Mouse (Mus musculus) heart, postnatal 0 days (tissue): ENCODE data around the gene Hoxa13.

Experiments
- CTCF ChIP-seq: IDR thresholded peaks from 2 replicates; pipeline ENCODE4 v1.5.1; 2016; ENCODE audit warnings: antibody characterized with exemption, control low read depth, low read depth
- EP300 ChIP-seq: IDR thresholded peaks from 2 replicates; pipeline ENCODE4 v1.6.1; 2016; ENCODE audit warnings: antibody characterized with exemption, low read depth

- TF ChIP-seq CTCF, result no peak
- TF ChIP-seq EP300, result no peak
Observed at GRCm38 (mm10) chr6:52309766-52310165, 49.1 kb upstream of the Hoxa13 start.
